Mouse (Mus musculus) adrenal gland, adult 18-20 months (tissue): ENCODE results near the gene Pola2. TPM values are rescaled to one million over a fixed set of nuclear protein-coding genes. Genes with fewer than 3 reads are reported as not detected.

Source experiments
- DNase-seq, 2 experiments: peaks; one replicate each; pipeline ENCODE4 v3.0.0; 2021 to 2022; ENCODE audit warnings: low spot score in 2 of 2
- long read RNA-seq, 2 experiments: library from polyadenylated mRNA; stranded (forward); transcript quantifications; one replicate each; pipeline ENCODE4 v2.0.0; 2021
- total RNA-seq, 2 experiments: library from RNA; stranded (reverse); gene quantifications; 1 replicate in 1 of 2; 2 replicates in 1 of 2; pipeline ENCODE4 v1.2.3; 2021

The Pola2 gene
- 10 to 100 TPM; 15.5 to 16.8 TPM for total RNA-seq
- long read RNA-seq, experiment 1, partial matches to known transcripts, result 1 of 6 reads
- long read RNA-seq, experiment 1, other reads (novel, unspliced or antisense), result 2 of 6 reads
- long read RNA-seq, experiment 2, partial matches to known transcripts, result 1 of 20 reads
- long read RNA-seq, experiment 2, other reads (novel, unspliced or antisense), result 17 of 20 reads

GRCm38 (mm10) chr19:5963883-5964562 is at the start of gene Pola2:
Pola2 (minus strand) TSS chr19:5964202.
- peak; percentile 88 to 91 for DNase-seq

- DNase-seq, result no peak
Observed at GRCm38 (mm10) chr19:6013691-6014090, 49.7 kb upstream of the Pola2 start.

- DNase-seq, result no peak
Observed at GRCm38 (mm10) chr19:6009137-6009536, 45.1 kb upstream of the Pola2 start.

GRCm38 (mm10) chr19:6007013-6007412 is 43.0 kb upstream of the Pola2 start:
- no peak for DNase-seq

GRCm38 (mm10) chr19:6005541-6005940 is 41.5 kb upstream of the Pola2 start:
- DNase-seq, result no peak

GRCm38 (mm10) chr19:5999969-6000368 is 36.0 kb upstream of the Pola2 start:
- DNase-seq, result no peak

GRCm38 (mm10) chr19:5998180-5998579 is 34.2 kb upstream of the Pola2 start:
- no peak for DNase-seq

GRCm38 (mm10) chr19:5994711-5995110 is 30.7 kb upstream of the Pola2 start:
- DNase-seq, result no peak

- DNase-seq, result no peak
Observed at GRCm38 (mm10) chr19:5992012-5992411, 28.0 kb upstream of the Pola2 start.

GRCm38 (mm10) chr19:5991467-5991866 is 27.5 kb upstream of the Pola2 start:
- no peak for DNase-seq

- DNase-seq, result no peak
Observed at GRCm38 (mm10) chr19:5990921-5991320, 26.9 kb upstream of the Pola2 start.

GRCm38 (mm10) chr19:5990033-5990432 is 26.0 kb upstream of the Pola2 start:
- no peak for DNase-seq

- DNase-seq, result no peak
Observed at GRCm38 (mm10) chr19:5989585-5989984, 25.6 kb upstream of the Pola2 start.

- peak; percentile 58 to 68 for DNase-seq
Observed at GRCm38 (mm10) chr19:5988815-5989452, 24.9 kb upstream of the Pola2 start.

- no peak for DNase-seq
Observed at GRCm38 (mm10) chr19:5988027-5988814, 24.2 kb upstream of the Pola2 start.

- no peak for DNase-seq
Observed at GRCm38 (mm10) chr19:5986043-5986442, 22.0 kb upstream of the Pola2 start, which contains the start of gene Slc22a20. Slc22a20 (minus strand) TSS chr19:5986143.

GRCm38 (mm10) chr19:5980477-5980876 is 16.5 kb upstream of the Pola2 start:
- DNase-seq, result no peak

- DNase-seq, result no peak
Observed at GRCm38 (mm10) chr19:5977717-5978116, 13.7 kb upstream of the Pola2 start.

GRCm38 (mm10) chr19:5975676-5976075 is 11.7 kb upstream of the Pola2 start:
- no peak for DNase-seq

GRCm38 (mm10) chr19:5975112-5975511 is 11.1 kb upstream of the Pola2 start:
- DNase-seq, result no peak

GRCm38 (mm10) chr19:5967664-5968063 is 3.7 kb upstream of the Pola2 start:
- no peak for DNase-seq

- DNase-seq, result no peak
Observed at GRCm38 (mm10) chr19:5966786-5967185, 2.8 kb upstream of the Pola2 start.
